Mouse (Mus musculus): ENCODE data around the gene Tspear. TPM values are rescaled to one million over a fixed set of nuclear protein-coding genes. Genes with fewer than 3 reads are reported as not detected.
A peak's percentile ranks its signal among the peaks of the same experiment; 100 is the strongest.

The Tspear gene
- polyA plus RNA-seq, 1 experiment, result 0.43 TPM

DNA sequence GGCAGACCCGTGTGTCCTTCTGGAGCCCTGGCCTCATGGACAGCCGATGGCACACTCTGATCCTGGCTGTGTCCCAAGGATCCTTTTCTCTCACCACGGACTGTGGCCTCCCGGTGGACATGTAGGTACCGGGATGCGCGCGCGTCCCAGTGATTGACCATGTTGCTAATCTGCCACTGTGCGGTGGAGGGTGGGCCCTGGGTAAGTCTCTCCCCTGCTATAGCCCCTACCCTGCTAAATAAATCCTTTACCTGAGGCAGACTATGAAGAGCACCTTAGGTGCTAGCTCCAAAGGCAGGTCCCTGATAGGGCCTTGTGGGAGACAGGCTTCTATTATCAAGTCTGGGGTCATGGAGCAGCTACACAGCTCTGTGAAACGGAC lies 178.4 kb downstream of the Tspear start:
- no peak for DNase-seq
- TF ChIP-seq POLR2A (IDR thresholded peaks at IDR 0.05; ENCODE audit: borderline replicate concordance, extremely low read depth, low read depth, low read length), result no peak
- no peak for TF ChIP-seq CTCF (IDR thresholded peaks at IDR 0.05; ENCODE audit: insufficient read depth, low read length)
- H3K4me3 ChIP-seq (replicated peaks; ENCODE audit: extremely low read depth, low read depth, low read length), result no peak overlapping the region
- H3K4me1 ChIP-seq (ENCODE audit: control insufficient read depth, insufficient read depth, low read length), result no peaks in the 10 kb centered on the region
- 26% methylated on average over 11 of the region's 11 CpGs for WGBS

GRCm38 (mm10) chr10:77867546-77867945 lies 181.2 kb downstream of the Tspear start:
- no peak for DNase-seq
- no peaks in the 10 kb centered on the region for H3K4me1 ChIP-seq (ENCODE audit: control insufficient read depth, insufficient read depth, low read length)
- WGBS, result 26% methylated on average over 1 of the region's 1 CpGs
- TF ChIP-seq CTCF (IDR thresholded peaks at IDR 0.05; ENCODE audit: insufficient read depth, low read length) (no peak), POLR2A (IDR thresholded peaks at IDR 0.05; ENCODE audit: borderline replicate concordance, extremely low read depth, low read depth, low read length) (no peak)
- H3K4me3 ChIP-seq (replicated peaks; ENCODE audit: extremely low read depth, low read depth, low read length), result no peak overlapping the region

DNA sequence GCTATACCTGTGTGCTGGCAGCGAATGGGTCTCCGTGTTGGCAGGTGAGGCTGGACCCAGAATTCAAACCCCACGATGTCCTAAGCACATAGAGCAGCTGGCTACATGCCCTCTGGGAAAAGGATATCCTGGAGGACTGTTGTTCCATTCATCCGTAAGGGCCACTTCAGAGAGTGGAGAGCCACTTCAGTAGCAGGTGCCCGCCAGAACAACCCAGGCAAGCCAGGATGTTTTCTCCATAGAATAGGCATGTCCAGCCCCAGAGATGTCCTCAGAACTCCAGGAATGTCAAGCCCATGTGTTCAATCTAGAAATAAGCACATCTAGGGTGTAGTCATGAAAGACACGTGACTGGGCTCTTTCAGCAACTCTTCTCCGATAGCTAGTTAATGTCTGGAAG lies 183.3 kb downstream of the Tspear start:
- peak; percentile 15 for DNase-seq
- WGBS, result 56% methylated on average over 7 of the region's 7 CpGs
- Histone ChIP-seq H3K4me1 (ENCODE audit: control insufficient read depth, insufficient read depth, low read length) (no peaks in the 10 kb centered on the region), H3K4me3 (replicated peaks; ENCODE audit: extremely low read depth, low read depth, low read length) (no peak overlapping the region)
- TF ChIP-seq POLR2A (IDR thresholded peaks at IDR 0.05; ENCODE audit: borderline replicate concordance, extremely low read depth, low read depth, low read length), result no peak
- TF ChIP-seq CTCF (IDR thresholded peaks at IDR 0.05; ENCODE audit: insufficient read depth, low read length), result no peak

DNA sequence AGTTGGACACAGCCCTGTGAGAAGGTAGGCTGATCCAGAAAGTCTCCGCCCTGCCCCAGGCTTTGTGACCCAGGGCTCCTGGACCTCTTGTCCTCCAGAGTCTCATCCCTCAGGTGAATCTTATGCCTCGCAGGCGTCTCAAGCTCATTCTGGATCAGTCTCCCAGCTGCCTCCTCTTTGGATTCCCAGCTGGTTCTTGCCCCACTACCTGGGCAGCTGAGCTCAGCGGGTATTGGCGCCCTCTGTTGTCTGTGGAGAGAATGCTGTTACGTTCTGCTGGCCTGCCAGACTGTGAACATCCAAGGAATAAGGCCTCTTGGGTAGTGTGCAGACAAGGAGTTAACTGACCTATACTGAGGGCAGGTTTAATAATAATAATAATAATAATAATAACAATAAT lies 192.6 kb downstream of the Tspear start:
- TF ChIP-seq POLR2A (IDR thresholded peaks at IDR 0.05; ENCODE audit: borderline replicate concordance, extremely low read depth, low read depth, low read length), result no peak
- TF ChIP-seq CTCF (IDR thresholded peaks at IDR 0.05; ENCODE audit: insufficient read depth, low read length), result peak; percentile 47
- 63% methylated on average over 6 of the region's 6 CpGs for WGBS
- peak; percentile 28 for DNase-seq
- no peak overlapping the region for H3K4me3 ChIP-seq (replicated peaks; ENCODE audit: extremely low read depth, low read depth, low read length)
- H3K4me1 ChIP-seq (ENCODE audit: control insufficient read depth, insufficient read depth, low read length), result no peaks in the 10 kb centered on the region

DNA sequence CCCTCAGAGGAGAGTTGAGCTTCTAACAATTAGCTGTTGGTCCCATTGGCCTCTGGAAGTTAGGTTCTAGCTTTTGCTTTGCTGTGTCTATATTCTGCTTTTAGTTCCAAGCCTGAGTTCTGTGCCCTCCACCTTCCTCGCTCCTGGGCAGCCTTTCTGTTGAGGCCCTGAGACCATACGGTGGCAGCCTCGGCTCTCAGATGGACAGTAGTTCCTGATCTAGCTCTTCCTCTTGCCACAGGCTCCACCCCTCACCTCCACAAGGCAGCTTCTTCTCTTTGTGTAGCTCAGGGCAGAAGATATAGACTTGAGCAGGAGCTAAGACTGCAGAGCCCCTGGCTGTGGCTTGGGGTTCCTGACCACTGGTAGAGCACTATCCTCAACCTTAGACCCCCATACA lies 193.9 kb downstream of the Tspear start:
- DNase-seq, result no peak
- Histone ChIP-seq H3K4me3 (replicated peaks; ENCODE audit: extremely low read depth, low read depth, low read length) (no peak overlapping the region), H3K4me1 (ENCODE audit: control insufficient read depth, insufficient read depth, low read length) (no peaks in the 10 kb centered on the region)
- TF ChIP-seq POLR2A (IDR thresholded peaks at IDR 0.05; ENCODE audit: borderline replicate concordance, extremely low read depth, low read depth, low read length), result no peak
- 0 out of 2 replicates have a peak, but pooled peaks have one; percentile 1 for TF ChIP-seq CTCF (IDR thresholded peaks at IDR 0.05; ENCODE audit: insufficient read depth, low read length)
- 52% methylated on average over 3 of the region's 3 CpGs for whole genome bisulfite sequencing

DNA sequence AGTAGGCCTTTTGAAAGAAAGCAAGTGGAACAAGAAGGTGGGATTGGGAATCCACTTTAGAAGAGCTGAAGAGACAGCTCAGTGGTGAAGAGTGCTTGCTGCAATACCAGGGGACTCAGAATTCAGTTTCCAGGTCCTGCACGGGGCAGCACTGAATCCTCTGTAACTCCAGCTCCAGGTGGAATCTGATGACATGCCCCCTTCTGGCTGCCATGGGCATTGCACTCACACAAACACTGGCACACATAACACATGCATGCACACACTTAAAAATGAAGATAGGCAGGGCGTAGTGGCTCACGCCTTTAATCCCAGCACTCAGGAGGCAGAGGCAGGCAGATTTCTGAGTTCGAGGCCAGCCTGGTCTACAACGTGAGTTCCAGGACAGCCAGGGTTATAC lies 196.2 kb downstream of the Tspear start:
- TF ChIP-seq CTCF (IDR thresholded peaks at IDR 0.05; ENCODE audit: insufficient read depth, low read length) (0 out of 2 replicates have a peak, but pooled peaks have one; percentile 9), POLR2A (IDR thresholded peaks at IDR 0.05; ENCODE audit: borderline replicate concordance, extremely low read depth, low read depth, low read length) (no peak)

GRCm38 (mm10) chr10:77886007-77886747 lies 199.8 kb downstream of the Tspear start:
- Histone ChIP-seq H3K4me3 (replicated peaks; ENCODE audit: extremely low read depth, low read depth, low read length) (no peak overlapping the region), H3K4me1 (ENCODE audit: control insufficient read depth, insufficient read depth, low read length) (no peaks in the 10 kb centered on the region)
- peak; percentile 39; the same call in 1 of the 2 replicates for TF ChIP-seq CTCF (IDR thresholded peaks at IDR 0.05; ENCODE audit: insufficient read depth, low read length)
- TF ChIP-seq POLR2A (IDR thresholded peaks at IDR 0.05; ENCODE audit: borderline replicate concordance, extremely low read depth, low read depth, low read length), result no peak
- 39% methylated on average over 12 of the region's 12 CpGs for WGBS
- no peak for DNase-seq

More for the DNA sequence above, 196.2 kb downstream of the Tspear start:
- no peak for DNase-seq
- no peak overlapping the region for H3K4me3 ChIP-seq (replicated peaks; ENCODE audit: extremely low read depth, low read depth, low read length)
- no peaks in the 10 kb centered on the region for H3K4me1 ChIP-seq (ENCODE audit: control insufficient read depth, insufficient read depth, low read length)
- 83% methylated on average over 5 of the region's 5 CpGs for WGBS

DNA sequence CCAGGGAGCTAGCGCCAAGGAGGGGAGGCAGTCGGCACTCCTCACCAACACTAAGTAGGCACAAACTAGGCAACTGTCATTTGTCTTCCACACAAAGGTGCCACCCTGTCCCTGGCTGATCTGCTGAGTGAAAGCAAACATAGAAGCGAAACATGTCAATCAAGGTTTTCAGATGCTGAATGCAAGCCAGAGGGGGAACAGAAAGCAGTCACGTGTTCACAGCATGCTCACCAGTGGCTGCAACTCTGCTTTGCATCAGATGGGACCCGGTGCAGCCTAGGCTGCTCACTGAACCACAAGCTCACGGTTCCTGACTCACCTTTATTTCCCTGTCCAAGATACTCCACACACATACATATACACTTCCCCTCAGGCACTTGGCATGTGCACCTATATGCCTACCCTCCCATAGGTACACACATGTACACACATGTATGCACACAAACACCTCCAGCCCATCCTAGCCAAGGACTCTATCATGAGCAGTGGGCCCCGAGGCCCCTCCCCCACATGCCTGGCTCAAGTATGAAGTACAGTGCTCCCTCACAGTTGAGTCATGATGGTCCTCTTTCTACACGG lies 204.7 kb downstream of the Tspear start:
- WGBS, result 72% methylated on average over 8 of the region's 8 CpGs
- Histone ChIP-seq H3K4me1 (ENCODE audit: control insufficient read depth, insufficient read depth, low read length) (no peaks in the 10 kb centered on the region), H3K4me3 (replicated peaks; ENCODE audit: extremely low read depth, low read depth, low read length) (no peak overlapping the region)
- TF ChIP-seq CTCF (IDR thresholded peaks at IDR 0.05; ENCODE audit: insufficient read depth, low read length), result no peak
- no peak for TF ChIP-seq POLR2A (IDR thresholded peaks at IDR 0.05; ENCODE audit: borderline replicate concordance, extremely low read depth, low read depth, low read length)
- DNase-seq, result no peak

DNA sequence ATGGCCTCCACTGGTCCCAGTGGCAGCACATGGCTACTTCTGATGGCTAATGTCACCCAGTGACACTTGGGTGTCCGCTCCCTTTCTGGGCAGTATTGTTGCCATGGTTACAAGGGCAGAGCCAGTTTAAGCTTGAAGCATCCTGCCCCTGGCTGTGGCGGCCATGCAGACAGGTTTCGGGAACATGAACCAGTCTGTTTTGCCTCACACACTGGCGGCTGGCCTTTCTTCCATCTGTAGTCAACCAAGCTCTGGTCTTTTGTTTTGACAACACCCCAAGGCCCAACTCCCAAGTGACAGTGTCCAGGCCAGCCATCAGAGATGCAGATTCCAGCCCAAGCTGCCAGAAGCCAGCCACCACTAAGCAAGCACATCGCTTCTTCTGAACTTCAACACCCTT lies 209.2 kb downstream of the Tspear start:
- WGBS, result 71% methylated on average over 5 of the region's 5 CpGs
- Histone ChIP-seq H3K4me3 (replicated peaks; ENCODE audit: extremely low read depth, low read depth, low read length) (no peak overlapping the region), H3K4me1 (ENCODE audit: control insufficient read depth, insufficient read depth, low read length) (no peaks in the 10 kb centered on the region)
- TF ChIP-seq POLR2A (IDR thresholded peaks at IDR 0.05; ENCODE audit: borderline replicate concordance, extremely low read depth, low read depth, low read length), result no peak
- no peak for TF ChIP-seq CTCF (IDR thresholded peaks at IDR 0.05; ENCODE audit: insufficient read depth, low read length)
- DNase-seq, result no peak

DNA sequence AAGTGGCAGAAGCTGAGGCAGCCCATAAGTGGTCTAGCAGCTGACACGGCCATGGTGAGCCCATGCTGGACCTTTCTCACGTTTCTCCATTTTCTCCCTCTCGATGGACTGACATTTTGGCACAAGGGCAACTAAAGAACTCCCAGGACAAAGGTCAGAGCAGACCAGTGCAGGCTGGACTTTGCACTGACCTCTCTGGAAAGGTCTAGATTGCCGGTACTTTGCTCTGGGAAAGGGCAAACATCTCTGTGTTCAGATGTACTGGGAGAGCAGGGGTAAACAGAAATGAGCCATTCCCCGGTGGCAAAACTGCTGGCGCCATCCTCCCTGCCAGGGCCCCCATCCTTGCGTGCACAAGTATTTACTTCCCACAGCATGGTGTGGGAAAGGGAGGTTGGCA lies 213.8 kb downstream of the Tspear start:
- no peak overlapping the region for H3K4me3 ChIP-seq (replicated peaks; ENCODE audit: extremely low read depth, low read depth, low read length)
- WGBS, result 64% methylated on average over 7 of the region's 7 CpGs
- TF ChIP-seq CTCF (IDR thresholded peaks at IDR 0.05; ENCODE audit: insufficient read depth, low read length) (no peak), POLR2A (IDR thresholded peaks at IDR 0.05; ENCODE audit: borderline replicate concordance, extremely low read depth, low read depth, low read length) (no peak)
- no peak for DNase-seq
- peaks cover 7% of the 10 kb centered on the region for H3K4me1 ChIP-seq (ENCODE audit: control insufficient read depth, insufficient read depth, low read length)

All from lung, adult 2 months (tissue).